Mouse (Mus musculus) CD4-positive helper T cell, adult 2 months (primary cell): ENCODE results near the gene Kifc5b.
A peak's percentile ranks its signal among the peaks of the same experiment; 100 is the strongest.

Experiments used
- DNase-seq: peaks from one replicate; pipeline ENCODE4 v3.0.0-alpha.2; 2012; ENCODE audit warnings: low read depth, missing footprints, low spot score

Kifc5b gene

DNA sequence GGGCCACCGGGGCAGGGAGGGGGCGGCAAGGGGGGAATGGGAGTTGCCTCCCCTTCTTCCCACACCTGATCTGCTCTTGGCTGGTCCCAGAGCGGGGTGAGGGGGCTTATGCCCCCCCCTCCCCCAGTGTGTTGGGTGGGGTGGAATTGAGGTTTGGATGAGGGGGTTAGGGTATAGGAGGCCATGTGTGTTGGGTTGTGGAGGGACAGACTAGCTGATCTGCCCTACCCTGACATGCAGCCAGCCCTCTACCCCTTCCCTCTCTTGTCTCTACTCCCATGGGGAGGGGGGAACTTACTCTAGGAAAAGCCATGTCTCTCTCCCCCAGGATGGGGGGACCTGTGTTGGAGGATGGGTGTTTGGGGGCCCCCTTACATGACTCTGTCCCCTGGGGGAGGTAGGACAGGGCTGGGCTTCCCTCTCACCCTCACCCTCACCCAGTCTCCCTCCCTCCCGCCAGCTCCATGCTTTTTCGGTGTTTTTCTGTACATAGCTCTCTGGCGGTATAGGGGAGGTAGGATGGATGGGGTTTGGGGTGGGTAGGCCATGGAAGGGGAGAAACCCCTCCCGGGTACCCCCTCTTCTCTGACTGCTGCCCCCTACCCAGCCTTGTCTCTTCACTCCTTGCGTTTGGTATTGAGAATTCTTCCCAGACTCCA lies 54.5 kb downstream of the Kifc5b start:
- no peak for DNase-seq

- DNase-seq = no peak
Observed at GRCm38 (mm10) chr17:26972107-26972506, 55.2 kb downstream of the Kifc5b start.

DNA sequence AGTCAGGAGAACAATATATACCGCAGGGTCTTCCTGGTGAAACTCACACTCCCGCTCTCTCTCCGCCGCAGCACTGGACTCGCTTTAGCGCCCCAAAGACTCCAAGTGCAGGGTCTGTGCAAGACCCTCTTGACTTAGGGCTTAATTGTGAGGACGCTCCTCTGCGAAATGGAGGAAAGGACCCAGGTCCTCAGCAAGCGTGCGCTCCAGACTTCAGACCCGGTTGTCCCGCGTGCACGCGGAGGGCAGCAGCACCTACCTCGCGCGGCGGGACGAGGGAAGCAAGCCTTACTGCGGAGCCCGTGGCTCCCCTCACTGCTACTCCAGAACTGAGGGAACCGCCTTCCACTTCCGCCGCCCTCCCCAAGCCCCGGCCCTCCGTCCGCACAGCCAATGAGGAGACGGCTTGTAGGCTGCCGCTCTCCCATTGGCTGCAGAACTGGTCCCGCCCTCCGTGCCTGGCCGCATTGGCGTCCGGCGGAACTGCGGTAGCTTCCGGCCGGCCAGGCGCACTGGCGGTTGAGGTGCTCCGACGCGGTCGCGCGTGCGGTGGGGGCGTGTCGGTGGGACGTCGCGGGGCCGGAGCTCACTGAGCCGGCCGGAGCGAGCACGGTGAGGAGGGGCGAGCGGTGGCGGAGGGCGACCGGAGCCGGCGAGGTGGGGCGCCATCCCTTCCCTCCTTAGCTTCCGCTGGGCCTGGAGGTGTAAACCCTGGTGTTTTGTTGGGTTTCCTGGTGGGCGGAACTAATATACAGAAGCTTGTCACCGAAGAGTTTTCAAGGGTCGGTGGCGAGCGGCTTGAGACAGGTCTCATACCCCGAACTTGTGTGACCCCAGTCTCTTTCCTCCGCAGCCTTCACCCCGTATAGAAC lies 56.0 kb downstream of the Kifc5b start, which contains the start of gene Zbtb9:
TSS of gene Zbtb9 (plus strand) at position 465 of the 872 bp plus-strand sequence.
- DNase-seq = peak; percentile 97

GRCm38 (mm10) chr17:26974547-26974946 lies 57.7 kb downstream of the Kifc5b start:
- DNase-seq = no peak

DNA sequence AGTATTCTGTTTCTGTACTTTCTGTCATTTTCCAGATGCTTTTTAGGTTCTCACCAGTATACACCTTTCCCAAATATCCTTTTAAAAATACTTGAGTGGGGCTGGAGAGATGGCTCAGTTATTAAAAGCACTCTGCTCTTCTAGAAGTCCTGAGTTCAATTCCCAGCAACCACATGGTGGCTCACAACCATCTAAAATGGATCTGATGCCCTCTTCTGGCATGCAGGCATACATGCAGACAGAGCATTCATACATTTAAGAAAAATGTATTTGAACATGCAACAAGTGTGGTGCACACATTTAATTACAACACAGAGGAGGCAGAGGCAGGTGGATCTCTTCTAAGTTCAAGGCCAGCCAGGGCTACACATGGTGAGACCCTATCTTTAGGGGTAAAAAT lies 58.5 kb downstream of the Kifc5b start:
- DNase-seq = peak; percentile 21

DNA sequence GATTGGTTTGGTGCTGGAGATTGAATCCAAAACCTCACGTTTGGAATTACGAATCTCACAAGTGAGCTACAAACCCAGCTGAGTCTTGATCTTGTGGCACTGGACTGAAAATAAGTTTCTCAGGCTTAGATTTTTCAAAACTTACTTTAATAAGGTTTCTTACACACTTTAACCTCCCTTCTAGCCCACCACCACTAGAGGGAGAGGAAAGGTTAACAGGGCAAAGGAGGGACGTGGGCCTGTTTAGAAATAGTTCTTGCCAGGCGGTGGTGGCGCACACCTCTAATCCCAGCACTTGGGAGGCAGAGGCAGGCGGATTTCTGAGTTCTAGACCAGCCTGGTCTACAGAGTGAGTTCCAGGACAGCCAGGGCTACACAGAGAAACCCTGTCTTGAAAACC lies 60.5 kb downstream of the Kifc5b start:
- DNase-seq = peak; percentile 37

- no peak for DNase-seq
Observed at GRCm38 (mm10) chr17:26979426-26979825, 62.5 kb downstream of the Kifc5b start.

DNA sequence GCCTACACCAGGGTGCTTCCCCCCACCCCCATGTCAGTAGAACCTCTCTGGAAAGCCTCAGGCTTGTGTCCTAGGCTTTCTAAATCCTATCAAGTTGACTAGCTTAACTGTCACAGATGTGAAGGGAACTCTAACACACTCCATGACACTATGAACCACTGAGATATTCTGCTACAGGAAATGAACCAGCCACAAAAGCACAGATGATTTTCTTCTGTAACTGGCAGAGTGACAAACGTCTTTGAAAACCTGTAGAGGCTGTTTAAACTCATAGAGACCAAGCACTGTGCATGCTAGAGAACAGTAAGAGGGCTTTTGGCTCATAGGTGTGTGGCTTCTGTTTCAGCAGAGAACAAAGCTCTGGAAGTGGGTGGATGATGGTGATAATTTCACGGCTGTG lies 64.2 kb downstream of the Kifc5b start:
- peak; percentile 74 for DNase-seq
